Mouse (Mus musculus) cerebellum, adult 2 months (tissue): ENCODE results near the gene Kcnk5. TPM values are rescaled to one million over a fixed set of nuclear protein-coding genes. Genes with fewer than 3 reads are reported as not detected.

Experiments used
- DNase-seq, 2 experiments: peaks; one replicate each; pipeline ENCODE4 v3.0.0; 2021
- H3K27ac ChIP-seq: fragments of 200-500 bp; 2 replicates; pipeline ENCODE4 v1.5.1; 2012; ENCODE audit warnings: low read length, control low read depth, inconsistent platforms; ENCODE audit not compliant: insufficient read depth
- H3K27me3 ChIP-seq: fragments of 200-500 bp; 2 replicates; pipeline ENCODE4 v1.6.1; 2012; ENCODE audit warnings: inconsistent platforms, mild to moderate bottlenecking, low read length, moderate library complexity; ENCODE audit not compliant: control insufficient read depth, insufficient read depth
- H3K4me1 ChIP-seq: fragments of 200-500 bp; 2 replicates; pipeline ENCODE4 v1.6.1; 2011; ENCODE audit warnings: low read length; ENCODE audit not compliant: control insufficient read depth, insufficient read depth
- H3K4me3 ChIP-seq: fragments of 200-500 bp; replicated peaks from 2 replicates; pipeline ENCODE3; 2011; ENCODE audit warnings: mild to moderate bottlenecking, low read depth, low read length, control low read depth; ENCODE audit not compliant: insufficient read depth
- CTCF ChIP-seq: fragments of 200-500 bp; IDR thresholded peaks from 2 replicates; pipeline ENCODE4 v1.5.1; 2011; ENCODE audit warnings: low read depth, mild to moderate bottlenecking, control low read depth, low read length, moderate library complexity, borderline replicate concordance; ENCODE audit not compliant: insufficient read depth
- POLR2A ChIP-seq: fragments of 200-500 bp; IDR thresholded peaks from 2 replicates; pipeline ENCODE4 v1.6.1; 2011; ENCODE audit warnings: low read length, control low read depth, borderline replicate concordance; ENCODE audit not compliant: insufficient read depth
- WGBS: fragments of 180-500 bp; shearing (Covaris S2); methylation state at CpG from one replicate; pipeline ENCODE4 v1.1.7; 2018; 5-methylcytosine and 5-hydroxymethylcytosine counted together
- polyA plus RNA-seq: library from polyadenylated mRNA; depleted of rRNA; stranded (reverse); fragments of >200 nt; gene quantifications from 2 replicates; pipeline ENCODE4 v1.2.3, GENCODE M21; 2012; rRNA removed

Kcnk5 gene
- 0.85 and 1.1 TPM in 2 replicates for polyA plus RNA-seq

- DNase-seq, result peak; percentile 25
- H3K4me1 ChIP-seq, result no peaks in the 10 kb centered on the region; the same call in 1 of the 2 replicates
- TF ChIP-seq POLR2A (no peak), CTCF (no peak)
- WGBS, result under 1% methylated on average over 36 of the region's 36 CpGs
- H3K4me3 ChIP-seq, result peak within 1 kb of the TSS; percentile 60
- H3K27me3 ChIP-seq, result no peaks in the 10 kb centered on the region; the same call in 1 of the 2 replicates
- no peak within 1 kb of the TSS for H3K27ac ChIP-seq
These were observed at the start of gene Kcnk5 for GRCm38 (mm10) chr14:20181466-20181921. Gene Kcnk5, minus strand, starts transcription at chr14:20181809.

- TF ChIP-seq POLR2A (no peak), CTCF (no peak)
- 72% methylated on average over 7 of the region's 7 CpGs for whole genome bisulfite sequencing
- H3K27ac ChIP-seq, result no peak overlapping the region
- no peaks in the 10 kb centered on the region for H3K4me1 ChIP-seq
- no peaks in the 10 kb centered on the region for H3K27me3 ChIP-seq
- no peak overlapping the region for H3K4me3 ChIP-seq
- no peak for DNase-seq
These were observed 48.5 kb upstream of the Kcnk5 start for GRCm38 (mm10) chr14:20230063-20230491.

GRCm38 (mm10) chr14:20229437-20229836, 47.8 kb upstream of the Kcnk5 start:
- Histone ChIP-seq H3K4me1 (no peaks in the 10 kb centered on the region), H3K27me3 (no peaks in the 10 kb centered on the region), H3K27ac (no peak overlapping the region), H3K4me3 (no peak overlapping the region)
- no peak for DNase-seq
- WGBS, result 79% methylated on average over 6 of the region's 6 CpGs
- no peak for TF ChIP-seq CTCF
- no peak for TF ChIP-seq POLR2A

DNA sequence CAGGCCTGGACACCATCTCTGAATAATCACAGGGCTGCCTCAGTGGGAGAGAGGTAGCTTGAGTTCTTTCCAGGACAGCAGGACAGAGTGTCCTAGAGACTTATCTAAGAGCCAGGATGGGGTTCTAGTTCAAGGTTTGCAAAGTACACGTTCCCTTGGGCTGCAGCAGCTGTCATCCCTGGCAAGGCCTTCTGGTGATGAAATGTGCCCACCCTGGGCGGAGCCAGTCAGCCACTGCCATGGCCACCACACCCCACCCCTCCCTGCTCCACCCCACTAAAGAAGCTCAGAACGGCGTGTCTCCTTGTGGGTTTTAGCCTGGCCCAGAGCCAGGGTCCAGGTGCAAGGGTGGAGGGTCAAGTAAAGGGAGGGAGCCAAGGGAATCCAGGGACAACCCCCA, 46.7 kb upstream of the Kcnk5 start:
- Histone ChIP-seq H3K27ac (no peak overlapping the region), H3K4me1 (no peaks in the 10 kb centered on the region), H3K4me3 (no peak overlapping the region), H3K27me3 (no peaks in the 10 kb centered on the region)
- no peak for DNase-seq
- TF ChIP-seq CTCF, result no peak
- TF ChIP-seq POLR2A, result no peak
- 23% methylated on average over 4 of the region's 4 CpGs for WGBS

- 42% methylated on average over 2 of the region's 2 CpGs for WGBS
- Histone ChIP-seq H3K27ac (no peak overlapping the region), H3K4me3 (no peak overlapping the region)
These were observed 45.4 kb upstream of the Kcnk5 start for GRCm38 (mm10) chr14:20226982-20227381.

GRCm38 (mm10) chr14:20226488-20226887, 44.9 kb upstream of the Kcnk5 start:
- Histone ChIP-seq H3K4me3 (no peak overlapping the region), H3K4me1 (no peaks in the 10 kb centered on the region), H3K27me3 (no peaks in the 10 kb centered on the region), H3K27ac (no peak overlapping the region)
- WGBS, result 51% methylated on average over 7 of the region's 7 CpGs
- TF ChIP-seq CTCF (no peak), POLR2A (no peak)
- DNase-seq, result no peak

More at GRCm38 (mm10) chr14:20226982-20227381, 45.4 kb upstream of the Kcnk5 start:
- H3K4me1 ChIP-seq, result no peaks in the 10 kb centered on the region
- TF ChIP-seq POLR2A, result no peak
- TF ChIP-seq CTCF, result no peak
- DNase-seq, result no peak
- H3K27me3 ChIP-seq, result no peaks in the 10 kb centered on the region

DNA sequence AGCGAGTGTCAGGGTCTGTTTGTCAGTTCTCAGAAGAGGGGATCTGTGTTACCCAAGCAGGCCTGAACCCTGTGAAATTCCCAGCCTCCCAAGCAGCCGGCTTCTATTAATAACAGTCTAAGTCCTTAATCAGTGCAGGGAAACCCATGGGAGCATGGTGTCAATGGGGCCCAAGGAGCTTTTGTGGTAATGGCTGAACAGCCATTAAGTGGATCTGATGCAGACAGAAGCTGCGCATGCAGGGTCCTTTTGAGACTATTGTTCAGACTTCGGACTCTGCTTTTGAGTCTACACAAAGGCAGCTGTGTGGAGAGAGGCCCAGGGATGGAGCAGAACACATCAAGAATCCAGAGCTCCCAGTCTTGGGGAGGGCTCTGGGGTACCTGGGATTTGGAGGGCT, 43.9 kb upstream of the Kcnk5 start:
- Histone ChIP-seq H3K4me1 (no peaks in the 10 kb centered on the region), H3K4me3 (no peak overlapping the region), H3K27ac (no peak overlapping the region), H3K27me3 (no peaks in the 10 kb centered on the region)
- 63% methylated on average over 4 of the region's 4 CpGs for WGBS
- no peak for DNase-seq
- TF ChIP-seq CTCF (no peak), POLR2A (no peak)

DNA sequence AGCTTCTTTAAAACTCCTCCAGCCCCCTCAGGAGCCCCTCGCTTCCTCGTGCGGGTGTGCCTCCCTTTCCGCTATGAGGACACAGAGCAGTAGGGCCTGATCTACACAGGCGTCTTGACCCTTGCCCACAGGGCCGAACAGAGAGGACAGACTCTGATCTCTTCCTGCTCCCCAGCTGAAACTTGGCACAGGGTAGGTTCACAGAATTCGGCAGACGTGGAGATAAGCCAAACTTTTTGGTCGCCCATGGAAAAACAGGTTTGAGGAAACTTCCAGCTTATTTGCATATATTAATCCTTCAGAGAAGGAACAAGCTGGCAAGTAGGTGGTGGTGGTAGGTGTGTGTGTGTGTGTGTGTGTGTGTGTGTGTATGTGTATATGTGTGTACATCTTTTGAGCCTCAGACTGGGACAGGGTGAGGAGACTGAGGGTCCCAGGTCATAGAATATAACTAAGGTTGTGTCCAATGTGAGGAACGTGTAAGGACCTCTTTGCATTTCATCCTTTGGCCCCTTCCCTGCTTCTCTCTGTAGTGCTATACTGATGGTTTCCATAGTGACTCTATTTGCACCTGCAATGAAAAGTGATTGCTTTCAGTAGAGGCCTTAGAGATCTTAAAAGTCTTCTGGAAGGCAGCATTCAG, 43.1 kb upstream of the Kcnk5 start:
- 16% methylated on average over 10 of the region's 10 CpGs for WGBS
- Histone ChIP-seq H3K27me3 (no peaks in the 10 kb centered on the region), H3K4me3 (no peak overlapping the region), H3K4me1 (no peaks in the 10 kb centered on the region), H3K27ac (no peak overlapping the region)
- TF ChIP-seq CTCF (no peak), POLR2A (no peak)
- no peak for DNase-seq
